In genomic region chr2:105678880-105679321, GRCm38 (mm10) we compare ENCODE assay signal across 13 mouse cellular contexts. TPM values are rescaled to one million over a fixed set of nuclear protein-coding genes. Genes with fewer than 3 reads are reported as not detected.
A peak's percentile ranks its signal among the peaks of the same experiment; 100 is the strongest.
DNase-seq lines count a peak whose midpoint lies in the region; ATAC-seq lines count a peak whose summit lies in the region.
"Had no signal": no experiment of that assay in that cellular context is flagged by ENCODE, and none has a peak within 500 bp of the region (broad histone marks: within the 10 kb centered on the region; RNA-seq: fewer than 3 reads in every experiment).

No protein-coding gene starts in this region.

- no peaks in the 10 kb centered on the region for H3K36me3 ChIP-seq in intestine, embryonic 14.5 days (ENCODE audit: control insufficient read depth, insufficient read depth, low read length)
- no peaks in the 10 kb centered on the region for H3K36me3 ChIP-seq in intestine, embryonic 16.5 days (ENCODE audit: control insufficient read depth, insufficient read depth, low read length)
- H3K36me3 ChIP-seq in embryonic facial prominence, embryonic 12.5 days: no peaks in the 10 kb centered on the region
- H3K36me3 ChIP-seq in hindbrain, embryonic 15.5 days: no peaks in the 10 kb centered on the region
- no peaks in the 10 kb centered on the region for H3K36me3 ChIP-seq in neural tube, embryonic 14.5 days (ENCODE audit: control insufficient read depth, insufficient read depth, low read length)
- H3K36me3 ChIP-seq: heart, embryonic 13.5 days; kidney, embryonic 15.5 days had no signal

- H3K4me3 ChIP-seq in intestine, embryonic 14.5 days (ENCODE audit: low read depth, low read length): no peak overlapping the region
- no peak overlapping the region for H3K4me3 ChIP-seq in intestine, embryonic 16.5 days (ENCODE audit: low read length)
- H3K4me3 ChIP-seq in embryonic facial prominence, embryonic 12.5 days: 0 out of 2 replicates have a peak overlapping the region, but pooled peaks have one; percentile 13
- H3K4me3 ChIP-seq in hindbrain, embryonic 15.5 days: peak overlapping the region; percentile 27
- H3K4me3 ChIP-seq in neural tube, embryonic 14.5 days (ENCODE audit: low read depth, low read length): peak overlapping the region; percentile 22
- H3K4me3 ChIP-seq: heart, embryonic 13.5 days; kidney, embryonic 15.5 days had no signal

- ATAC-seq in intestine, embryonic 14.5 days (replicated peaks; ENCODE audit: low FRiP score, low TSS enrichment, low read depth): no peak
- ATAC-seq in intestine, embryonic 16.5 days: no peak
- ATAC-seq in embryonic facial prominence, embryonic 12.5 days (ENCODE audit: insufficient number of reproducible peaks, insufficient read depth, low FRiP score, low TSS enrichment): no peak
- no peak for ATAC-seq in hindbrain, embryonic 15.5 days (ENCODE audit: low FRiP score, low read depth)
- no peak for ATAC-seq in neural tube, embryonic 14.5 days (ENCODE audit: low read depth)
- ATAC-seq: activated CD4-positive, CD25-positive, alpha-beta regulatory T cell, adult 4 months; CD4-positive, CD25-positive, alpha-beta regulatory T cell, adult 4 months had no signal

- no peaks in the 10 kb centered on the region for H3K9me3 ChIP-seq in intestine, embryonic 14.5 days (ENCODE audit: control insufficient read depth, low read length)
- H3K9me3 ChIP-seq in intestine, embryonic 16.5 days (ENCODE audit: control insufficient read depth, low read length): no peaks in the 10 kb centered on the region
- no peaks in the 10 kb centered on the region for H3K9me3 ChIP-seq in embryonic facial prominence, embryonic 12.5 days
- H3K9me3 ChIP-seq in hindbrain, embryonic 15.5 days: no peaks in the 10 kb centered on the region
- H3K9me3 ChIP-seq in neural tube, embryonic 14.5 days (ENCODE audit: control insufficient read depth, low read length): no peaks in the 10 kb centered on the region
- H3K9me3 ChIP-seq: heart, embryonic 13.5 days; kidney, embryonic 15.5 days had no signal

- H3K27me3 ChIP-seq in intestine, embryonic 14.5 days (replicated peaks; ENCODE audit: control insufficient read depth, insufficient read depth, low read length): peaks cover 100% of the 10 kb centered on the region
- H3K27me3 ChIP-seq in intestine, embryonic 16.5 days (replicated peaks; ENCODE audit: control insufficient read depth, insufficient read depth, low read length): peaks cover 79% of the 10 kb centered on the region
- peaks cover 84% of the 10 kb centered on the region for H3K27me3 ChIP-seq in embryonic facial prominence, embryonic 12.5 days
- peaks cover 47% of the 10 kb centered on the region for H3K27me3 ChIP-seq in hindbrain, embryonic 15.5 days
- H3K27me3 ChIP-seq in neural tube, embryonic 14.5 days (ENCODE audit: control insufficient read depth, insufficient read depth, low read length): peaks cover 28% of the 10 kb centered on the region

- DNase-seq in intestine, embryonic 14.5 days (ENCODE audit: low spot score): peak; percentile 52
- no peak for DNase-seq in adrenal gland, postnatal 10 days
- no peak for DNase-seq in frontal cortex, postnatal 10 days (ENCODE audit: low spot score in 2 of 2)
- no peak for DNase-seq in gastrocnemius, adult 18-20 months (ENCODE audit: low spot score)
- DNase-seq: right cerebral cortex, postnatal 14 days had no signal

- peaks cover 6% of the 10 kb centered on the region; the same call in 1 of the 2 replicates for H3K4me1 ChIP-seq in intestine, embryonic 14.5 days (replicated peaks; ENCODE audit: control insufficient read depth, insufficient read depth, low read length)
- peaks cover 16% of the 10 kb centered on the region for H3K4me1 ChIP-seq in intestine, embryonic 16.5 days (ENCODE audit: control insufficient read depth, insufficient read depth, low read length)
- peaks cover 23% of the 10 kb centered on the region for H3K4me1 ChIP-seq in embryonic facial prominence, embryonic 12.5 days
- peaks cover 28% of the 10 kb centered on the region for H3K4me1 ChIP-seq in hindbrain, embryonic 15.5 days (replicated peaks)
- H3K4me1 ChIP-seq in neural tube, embryonic 14.5 days (ENCODE audit: control insufficient read depth, insufficient read depth, low read length): peaks cover 18% of the 10 kb centered on the region

- WGBS in intestine, embryonic 14.5 days: 2% methylated on average over 7 of the region's 7 CpGs
- WGBS in intestine, embryonic 16.5 days: 3% methylated on average over 7 of the region's 7 CpGs
- 2% methylated on average over 7 of the region's 7 CpGs for WGBS in embryonic facial prominence, embryonic 12.5 days
- 9% methylated on average over 7 of the region's 7 CpGs for WGBS in hindbrain, embryonic 15.5 days
- WGBS in neural tube, embryonic 14.5 days: 6% methylated on average over 7 of the region's 7 CpGs

- H3K27ac ChIP-seq in intestine, embryonic 14.5 days (ENCODE audit: low read depth): no peak overlapping the region
- H3K27ac ChIP-seq in intestine, embryonic 16.5 days (ENCODE audit: low read length): no peak overlapping the region
- H3K27ac ChIP-seq in embryonic facial prominence, embryonic 12.5 days: no peak overlapping the region
- 0 out of 2 replicates have a peak overlapping the region, but pooled peaks have one; percentile 25 for H3K27ac ChIP-seq in hindbrain, embryonic 15.5 days (replicated peaks)
- no peak overlapping the region for H3K27ac ChIP-seq in neural tube, embryonic 14.5 days (ENCODE audit: low read depth, low read length)
- H3K27ac ChIP-seq: heart, embryonic 13.5 days; kidney, embryonic 15.5 days had no signal

- H3K4me2 ChIP-seq in intestine, embryonic 14.5 days (ENCODE audit: low read length): no peak overlapping the region
- H3K4me2 ChIP-seq in intestine, embryonic 16.5 days (ENCODE audit: low read depth, low read length): no peak overlapping the region
- H3K4me2 ChIP-seq in embryonic facial prominence, embryonic 12.5 days (replicated peaks): 0 out of 2 replicates have a peak overlapping the region, but pooled peaks have one; percentile 9
- peak overlapping the region; percentile 46 for H3K4me2 ChIP-seq in hindbrain, embryonic 15.5 days
- peak overlapping the region; percentile 36; the same call in 1 of the 2 replicates for H3K4me2 ChIP-seq in neural tube, embryonic 14.5 days (ENCODE audit: low read depth, low read length)
- H3K4me2 ChIP-seq: heart, embryonic 13.5 days; kidney, embryonic 15.5 days had no signal

- H3K9ac ChIP-seq in intestine, embryonic 14.5 days (ENCODE audit: low read length): no peak overlapping the region
- no peak overlapping the region for H3K9ac ChIP-seq in intestine, embryonic 16.5 days (ENCODE audit: low read depth, low read length)
- H3K9ac ChIP-seq in embryonic facial prominence, embryonic 12.5 days: no peak overlapping the region
- peak overlapping the region; percentile 18; the same call in 1 of the 2 replicates for H3K9ac ChIP-seq in hindbrain, embryonic 15.5 days
- 0 out of 2 replicates have a peak overlapping the region, but pooled peaks have one; percentile 11 for H3K9ac ChIP-seq in neural tube, embryonic 14.5 days (replicated peaks; ENCODE audit: low read depth, low read length)
- H3K9ac ChIP-seq: heart, embryonic 13.5 days; kidney, embryonic 15.5 days had no signal

RNA-seq across cellular contexts. Expression of gene Pax6, which starts 10.2 kb away (rescaled TPM):
- 0.19 and 2.2 TPM in 2 replicates for polyA plus RNA-seq in intestine, embryonic 14.5 days (2014; fragmentation: Nextera tagmentation; extraction: Ambion mirVana)
- 1.2 and 1.8 TPM in 2 replicates for polyA plus RNA-seq in intestine, embryonic 16.5 days (2015; fragmentation: Nextera tagmentation; extraction: Ambion mirVana)
- 13.7 and 20.8 TPM in 2 replicates for polyA plus RNA-seq in embryonic facial prominence, embryonic 12.5 days (2016; fragmentation: Nextera tagmentation; extraction: Ambion mirVana)
- polyA plus RNA-seq in hindbrain, embryonic 15.5 days (2015; fragmentation: Nextera tagmentation; extraction: Ambion mirVana): 32.6 and 42.3 TPM in 2 replicates
- 13.3 and 13.5 TPM in 2 replicates for polyA plus RNA-seq in neural tube, embryonic 14.5 days (2014; fragmentation: Nextera tagmentation; extraction: Ambion mirVana)
- total RNA-seq in adrenal gland, postnatal 10 days (2021): under 1 TPM in 1 of 2 experiments, not detected in 1; 0.36 TPM
- not detected for total RNA-seq in gastrocnemius, adult 18-20 months (2021)

Comparison
In these comparisons a context has a peak if more than half of its experiments do, and no peak if none do; other contexts are left out.
1. H3K4me2 ChIP-seq: peak in embryonic facial prominence, embryonic 12.5 days (single experiment), hindbrain, embryonic 15.5 days (single experiment) and neural tube, embryonic 14.5 days (single experiment); none in intestine, embryonic 14.5 days (single experiment) and intestine, embryonic 16.5 days (single experiment).
2. H3K4me3 ChIP-seq: peak in embryonic facial prominence, embryonic 12.5 days (single experiment), hindbrain, embryonic 15.5 days (single experiment) and neural tube, embryonic 14.5 days (single experiment); none in intestine, embryonic 14.5 days (single experiment) and intestine, embryonic 16.5 days (single experiment).
3. H3K9ac ChIP-seq: peak in hindbrain, embryonic 15.5 days (single experiment) and neural tube, embryonic 14.5 days (single experiment); none in intestine, embryonic 14.5 days (single experiment), intestine, embryonic 16.5 days (single experiment) and embryonic facial prominence, embryonic 12.5 days (single experiment).